Mouse (Mus musculus) MEL (cell line): ENCODE results near the gene B4galnt3. TPM values are rescaled to one million over a fixed set of nuclear protein-coding genes. Genes with fewer than 3 reads are reported as not detected.

Experiments
- DNase-seq: peaks from one replicate; pipeline ENCODE4 v3.0.0; 2011; ENCODE audit warnings: low read depth, low spot score
- H3K27ac ChIP-seq: 2 replicates; pipeline ENCODE4 v1.5.1; 2012; ENCODE audit warnings: low read depth, mild to moderate bottlenecking, control low read depth, low read length, moderate library complexity; ENCODE audit not compliant: control insufficient read depth
- H3K27me3 ChIP-seq, 2 experiments: fragments of 150-350 bp in 1 of 2; sonication (generic) in 1 of 2; 2 replicates each; pipeline ENCODE4 v1.6.1; 2012; ENCODE audit warnings: low read length in 2 of 2, mild to moderate bottlenecking in 2 of 2, improper control_type of control experiment in 1 of 2, moderate library complexity in 1 of 2; ENCODE audit not compliant: insufficient read depth in 2 of 2, control insufficient read depth in 1 of 2
- H3K36me3 ChIP-seq, 2 experiments: 2 replicates each; pipeline ENCODE4 v1.6.1; 2012 to 2014; ENCODE audit warnings: low read length in 2 of 2, improper control_type of control experiment in 1 of 2, inconsistent platforms in 1 of 2, mild to moderate bottlenecking in 1 of 2; ENCODE audit not compliant: insufficient read depth in 2 of 2, control insufficient read depth in 1 of 2
- H3K4me1 ChIP-seq, 2 experiments: fragments of 150-350 bp in 1 of 2; sonication (generic) in 1 of 2; 2 replicates each; pipeline ENCODE4 v1.6.1; 2012; ENCODE audit warnings: low read length in 2 of 2, improper control_type of control experiment in 1 of 2, mild to moderate bottlenecking in 1 of 2; ENCODE audit not compliant: insufficient read depth in 2 of 2, control insufficient read depth in 1 of 2
- H3K4me3 ChIP-seq, 2 experiments: fragments of 150-350 bp in 1 of 2; sonication (generic) in 1 of 2; 2 replicates each; pipeline ENCODE4 v1.5.1; 2012; ENCODE audit warnings: low read depth in 2 of 2, low read length in 2 of 2, mild to moderate bottlenecking in 2 of 2, moderate library complexity in 2 of 2, control low read depth in 1 of 2, improper control_type of control experiment in 1 of 2; ENCODE audit not compliant: control insufficient read depth in 1 of 2, insufficient read depth in 1 of 2
- H3K79me2 ChIP-seq: 2 replicates; pipeline ENCODE4 v1.6.1; 2012; ENCODE audit warnings: mild to moderate bottlenecking, low read length, moderate library complexity; ENCODE audit not compliant: control insufficient read depth, poor library complexity, insufficient read depth
- H3K9ac ChIP-seq: 2 replicates; pipeline ENCODE4 v1.6.1; 2012; ENCODE audit warnings: low read depth, mild to moderate bottlenecking, control low read depth, low read length, moderate library complexity; ENCODE audit not compliant: control insufficient read depth, poor library complexity, severe bottlenecking
- H3K9me3 ChIP-seq: fragments of 150-350 bp; sonication (generic); replicated peaks from 2 replicates; pipeline ENCODE4 v1.6.1; 2012; ENCODE audit warnings: mild to moderate bottlenecking, low read length, improper control_type of control experiment, moderate library complexity; ENCODE audit not compliant: insufficient read depth
- BHLHE40 ChIP-seq: IDR thresholded peaks from 2 replicates; pipeline ENCODE4 v1.6.1; 2012; ENCODE audit warnings: low read depth, mild to moderate bottlenecking, inconsistent platforms, low read length, improper control_type of control experiment, borderline replicate concordance
- CTCF ChIP-seq, 3 experiments: IDR thresholded peaks in 2 of 3; conservative IDR thresholded peaks in 1 of 3; 2 replicates each; pipeline ENCODE4 v1.5.1; 2011 to 2012; ENCODE audit warnings: low read length in 3 of 3, low read depth in 2 of 3, mild to moderate bottlenecking in 2 of 3, improper control_type of control experiment in 1 of 3, inconsistent platforms in 1 of 3, mixed read lengths in 1 of 3, moderate library complexity in 1 of 3; ENCODE audit not compliant: control insufficient read depth in 1 of 3, insufficient read depth in 1 of 3, poor library complexity in 1 of 3, severe bottlenecking in 1 of 3
- E2F4 ChIP-seq: IDR thresholded peaks from 2 replicates; pipeline ENCODE4 v1.6.1; 2011; ENCODE audit warnings: low read depth, low read length, improper control_type of control experiment, borderline replicate concordance
- ELF1 ChIP-seq: IDR thresholded peaks from 2 replicates; pipeline ENCODE4 v1.6.1; 2014; ENCODE audit warnings: low read depth, mild to moderate bottlenecking, inconsistent platforms, low read length, improper control_type of control experiment, moderate library complexity
- EP300 ChIP-seq, 2 experiments: IDR thresholded peaks; 2 replicates each; pipeline ENCODE4 v1.6.1; 2011; ENCODE audit warnings: improper control_type of control experiment in 2 of 2, low read length in 2 of 2, low read depth in 1 of 2, mild to moderate bottlenecking in 1 of 2
- ETS1 ChIP-seq: IDR thresholded peaks from 2 replicates; pipeline ENCODE4 v1.6.1; 2012; ENCODE audit warnings: low read depth, mild to moderate bottlenecking, inconsistent platforms, low read length, improper control_type of control experiment, moderate library complexity
- GABPA ChIP-seq: IDR thresholded peaks from 2 replicates; pipeline ENCODE4 v1.6.1; 2012; ENCODE audit warnings: low read depth, mild to moderate bottlenecking, inconsistent platforms, low read length, improper control_type of control experiment, moderate library complexity
- GATA1 ChIP-seq: IDR thresholded peaks from 2 replicates; pipeline ENCODE4 v1.6.1; 2011; ENCODE audit warnings: low read depth, low read length, improper control_type of control experiment
- HCFC1 ChIP-seq: IDR thresholded peaks from 2 replicates; pipeline ENCODE4 v1.6.1; 2012; ENCODE audit warnings: low read depth, mild to moderate bottlenecking, inconsistent platforms, low read length, improper control_type of control experiment, moderate library complexity
- MAFK ChIP-seq: IDR thresholded peaks from 2 replicates; pipeline ENCODE4 v1.6.1; 2011; ENCODE audit warnings: low read depth, mild to moderate bottlenecking, low read length, improper control_type of control experiment, borderline replicate concordance
- MAX ChIP-seq: IDR thresholded peaks from 2 replicates; pipeline ENCODE4 v1.6.1; 2011; ENCODE audit warnings: low read length, improper control_type of control experiment
- MAZ ChIP-seq: IDR thresholded peaks from 2 replicates; pipeline ENCODE4 v1.6.1; 2012; ENCODE audit warnings: low read depth, mild to moderate bottlenecking, inconsistent platforms, low read length, improper control_type of control experiment
- MXI1 ChIP-seq: IDR thresholded peaks from 2 replicates; pipeline ENCODE4 v1.6.1; 2011; ENCODE audit warnings: mild to moderate bottlenecking, low read depth, low read length, improper control_type of control experiment
- MYB ChIP-seq: IDR thresholded peaks from 2 replicates; pipeline ENCODE4 v1.6.1; 2011; ENCODE audit warnings: mild to moderate bottlenecking, low read depth, low read length, improper control_type of control experiment
- MYC ChIP-seq: IDR thresholded peaks from 2 replicates; pipeline ENCODE4 v1.6.1; 2011; ENCODE audit warnings: low read depth, mild to moderate bottlenecking, low read length, improper control_type of control experiment, moderate library complexity
- NELFE ChIP-seq: IDR thresholded peaks from 2 replicates; pipeline ENCODE4 v1.6.1; 2011; ENCODE audit warnings: low read depth, low read length, improper control_type of control experiment
- NRF1 ChIP-seq: IDR thresholded peaks from 2 replicates; pipeline ENCODE4 v1.6.1; 2014; ENCODE audit warnings: low read depth, mild to moderate bottlenecking, inconsistent platforms, low read length, improper control_type of control experiment, moderate library complexity; ENCODE audit not compliant: poor library complexity, insufficient read depth, severe bottlenecking
- POLR2A ChIP-seq, 2 experiments: IDR thresholded peaks; 2 replicates each; pipeline ENCODE4 v1.6.1; 2011 to 2012; ENCODE audit warnings: low read length in 2 of 2, mild to moderate bottlenecking in 2 of 2, control low read depth in 1 of 2, improper control_type of control experiment in 1 of 2, low read depth in 1 of 2, moderate library complexity in 1 of 2; ENCODE audit not compliant: control insufficient read depth in 1 of 2, insufficient read depth in 1 of 2, poor library complexity in 1 of 2
- POLR2AphosphoS2 ChIP-seq: IDR thresholded peaks from 2 replicates; pipeline ENCODE4 v1.6.1; 2011; ENCODE audit warnings: low read length, improper control_type of control experiment
- POLR2AphosphoS5 ChIP-seq: IDR thresholded peaks from 2 replicates; pipeline ENCODE4 v1.6.1; 2012; ENCODE audit warnings: low read depth, borderline replicate concordance, mild to moderate bottlenecking, inconsistent platforms, low read length, moderate library complexity, mixed read lengths
- RAD21 ChIP-seq: IDR thresholded peaks from 2 replicates; pipeline ENCODE4 v1.6.1; 2011; ENCODE audit warnings: mild to moderate bottlenecking, low read depth, low read length, improper control_type of control experiment
- SMC3 ChIP-seq: IDR thresholded peaks from 2 replicates; pipeline ENCODE4 v1.6.1; 2011; ENCODE audit warnings: low read depth, low read length, improper control_type of control experiment
- TAL1 ChIP-seq: IDR thresholded peaks from 2 replicates; pipeline ENCODE4 v1.6.1; 2012; ENCODE audit warnings: mild to moderate bottlenecking, inconsistent platforms, low read length, moderate library complexity, mixed read lengths
- TCF12 ChIP-seq: IDR thresholded peaks from 2 replicates; pipeline ENCODE4 v1.6.1; 2014; ENCODE audit warnings: low read depth, mild to moderate bottlenecking, inconsistent platforms, low read length, improper control_type of control experiment, moderate library complexity
- UBTF ChIP-seq: IDR thresholded peaks from 2 replicates; pipeline ENCODE4 v1.6.1; 2012; ENCODE audit warnings: low read depth, mild to moderate bottlenecking, inconsistent platforms, low read length, improper control_type of control experiment, moderate library complexity, borderline replicate concordance; ENCODE audit not compliant: insufficient read depth
- USF1 ChIP-seq: IDR thresholded peaks from 2 replicates; pipeline ENCODE4 v1.6.1; 2014; ENCODE audit warnings: low read depth, mild to moderate bottlenecking, inconsistent platforms, low read length, improper control_type of control experiment, moderate library complexity
- USF2 ChIP-seq, 2 experiments: IDR thresholded peaks; 2 replicates each; pipeline ENCODE4 v1.6.1; 2011 to 2012; ENCODE audit warnings: improper control_type of control experiment in 2 of 2, low read length in 2 of 2, borderline replicate concordance in 1 of 2, inconsistent platforms in 1 of 2, low read depth in 1 of 2, mild to moderate bottlenecking in 1 of 2; ENCODE audit not compliant: insufficient read depth in 1 of 2
- ZC3H11A ChIP-seq: IDR thresholded peaks from 2 replicates; pipeline ENCODE4 v1.6.1; 2012; ENCODE audit warnings: low read depth, mild to moderate bottlenecking, inconsistent platforms, low read length, improper control_type of control experiment
- ZKSCAN1 ChIP-seq: IDR thresholded peaks from 2 replicates; pipeline ENCODE4 v1.6.1; 2012; ENCODE audit warnings: low read depth, mild to moderate bottlenecking, inconsistent platforms, low read length, improper control_type of control experiment, moderate library complexity
- ZMIZ1 ChIP-seq: IDR thresholded peaks from 2 replicates; pipeline ENCODE4 v1.6.1; 2012; ENCODE audit warnings: low read depth, mild to moderate bottlenecking, inconsistent platforms, low read length, improper control_type of control experiment, moderate library complexity
- ZNF384 ChIP-seq: IDR thresholded peaks from 2 replicates; pipeline ENCODE4 v1.6.1; 2012; ENCODE audit warnings: low read depth, mild to moderate bottlenecking, inconsistent platforms, low read length, improper control_type of control experiment
- polyA plus RNA-seq, 2 experiments: library from polyadenylated mRNA; stranded (reverse) in 1 of 2; unstranded in 1 of 2; fragments of >175 nt in 1 of 2; fragments of >200 nt in 1 of 2; gene quantifications; 2 replicates each; pipeline versions ENCODE4 v1.2.1 to v1.2.4; 2012; ENCODE audit warnings: low replicate concordance in 2 of 2, low read depth in 1 of 2; ENCODE audit not compliant: insufficient read length in 2 of 2, insufficient read depth in 1 of 2, missing spikeins in 1 of 2
- total RNA-seq: library from RNA; depleted of rRNA; stranded (reverse); fragments of 300-350 nt; gene quantifications from 2 replicates; pipeline ENCODE4 v1.2.3, GENCODE M21; 2012

Gene B4galnt3
- total and polyA plus RNA-seq, 3 experiments, result 1.3 to 1.5 TPM; not detected in 1

DNA sequence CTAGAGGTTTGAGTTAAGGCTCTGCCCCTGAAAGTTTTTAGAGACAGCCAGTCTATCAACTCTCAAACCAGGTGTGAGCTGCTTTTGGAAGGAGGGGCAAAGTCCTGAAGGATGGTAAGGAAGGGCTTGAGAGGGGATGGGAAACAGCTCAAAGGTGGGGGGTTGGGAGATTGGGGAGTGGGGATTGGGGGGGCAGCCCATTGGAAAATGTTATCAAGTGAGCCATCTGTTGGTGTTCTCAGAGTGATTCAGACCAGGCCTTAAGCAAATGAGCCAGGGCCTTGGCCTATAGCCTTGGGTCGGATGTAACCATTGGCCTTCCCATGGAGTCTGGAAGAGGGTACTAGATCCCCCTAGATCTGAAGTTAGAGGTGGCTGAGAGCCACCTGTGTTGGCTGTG, 100.6 kb downstream of the B4galnt3 start:
- Histone ChIP-seq H3K27me3 (no peaks in the 10 kb centered on the region), H3K4me3 (peak overlapping the region; percentile 45 to 63; a peak in 3 of 4 replicates), H3K27ac (no peak overlapping the region), H3K4me1 (peaks cover 2 to 10% of the 10 kb centered on the region in 2 experiments; a peak in 3 of 4 replicates)
- TF ChIP-seq BHLHE40, result no peak
- no peak for TF ChIP-seq HCFC1
- TF ChIP-seq E2F4, result no peak
- TF ChIP-seq EP300 (IDR thresholded peaks at IDR 0.05; ENCODE audit: low read depth in 1 of 2, low read length in 2 of 2), result no peak
- no peak for TF ChIP-seq ZNF384
- TF ChIP-seq, all 39 proteins: peak for 0
- Histone ChIP-seq H3K36me3 (peaks cover 0 to 4% of the 10 kb centered on the region in 2 experiments; a peak in 2 of 4 replicates), H3K9me3 (no peaks in the 10 kb centered on the region), H3K9ac (peak overlapping the region; percentile 57), H3K79me2 (no peaks in the 10 kb centered on the region)
- DNase-seq, result no peak

DNA sequence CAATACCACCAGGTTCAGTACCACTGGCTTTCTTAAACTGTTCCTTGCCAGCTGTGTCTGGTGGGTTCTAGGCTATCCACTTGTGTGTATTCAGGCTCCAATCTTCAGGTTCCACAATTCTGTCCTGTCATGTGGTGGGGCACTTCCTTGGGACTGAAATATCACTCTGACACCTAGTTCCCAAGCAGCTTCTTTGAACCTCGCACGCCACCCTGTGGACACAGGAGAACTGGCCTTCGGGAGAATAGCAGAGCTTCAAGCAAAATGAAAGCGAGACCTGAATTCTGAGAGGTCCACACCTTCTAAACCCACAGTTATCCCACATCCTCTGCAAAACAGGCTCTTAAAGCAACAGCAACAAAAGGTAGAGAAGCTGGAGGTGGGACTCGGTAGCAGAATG, 101.2 kb downstream of the B4galnt3 start:
- Histone ChIP-seq H3K9me3 (no peaks in the 10 kb centered on the region), H3K9ac (peak overlapping the region; percentile 57), H3K79me2 (no peaks in the 10 kb centered on the region), H3K4me1 (peaks cover 2 to 10% of the 10 kb centered on the region in 2 experiments; a peak in 3 of 4 replicates), H3K27ac (no peak overlapping the region), H3K4me3 (peak overlapping the region; percentile 45 to 63), H3K27me3 (no peaks in the 10 kb centered on the region), H3K36me3 (peaks cover 0 to 4% of the 10 kb centered on the region in 2 experiments; a peak in 2 of 4 replicates)
- DNase-seq, result peak; percentile 95
- TF ChIP-seq MXI1, result peak; percentile 66
- TF ChIP-seq POLR2A (IDR thresholded peaks at IDR 0.05; ENCODE audit: control insufficient read depth in 1 of 2, insufficient read depth in 1 of 2, low read depth in 1 of 2, low read length in 2 of 2, poor library complexity in 1 of 2), result no peak
- no peak; the same call in none of the 2 replicates for TF ChIP-seq RAD21
- TF ChIP-seq USF1, result peak; percentile 75
- no peak for TF ChIP-seq UBTF
- TF ChIP-seq POLR2AphosphoS2, result no peak
- TF ChIP-seq GATA1, result no peak
- TF ChIP-seq TAL1, result no peak
- TF ChIP-seq ZC3H11A, result peak; percentile 100
- TF ChIP-seq CTCF (IDR thresholded peaks at IDR 0.05 in 2 of 3, conservative IDR thresholded peaks at IDR 0.05 in 1 of 3; ENCODE audit: control insufficient read depth in 1 of 3, insufficient read depth in 1 of 3, low read depth in 2 of 3, low read length in 3 of 3, poor library complexity in 1 of 3, severe bottlenecking in 1 of 3), result peak in 2 of 3 experiments; percentile 88 to 96
- no peak for TF ChIP-seq ZMIZ1
- no peak for TF ChIP-seq USF2 (IDR thresholded peaks at IDR 0.05; ENCODE audit: borderline replicate concordance in 1 of 2, insufficient read depth in 1 of 2, low read depth in 1 of 2, low read length in 2 of 2)
- TF ChIP-seq SMC3, result peak; percentile 99
- TF ChIP-seq TCF12, result no peak
- no peak for TF ChIP-seq NELFE
- no peak for TF ChIP-seq GABPA
- TF ChIP-seq NRF1, result no peak
- no peak for TF ChIP-seq ETS1
- TF ChIP-seq BHLHE40, result no peak
- no peak for TF ChIP-seq MAZ
- TF ChIP-seq MAX, result peak; percentile 38
- TF ChIP-seq MYC, result peak; percentile 60
- TF ChIP-seq MAFK, result no peak
- TF ChIP-seq ZKSCAN1, result no peak
- 0 out of 2 replicates have a peak, but pooled peaks have one; percentile 14 for TF ChIP-seq HCFC1
- TF ChIP-seq ELF1, result 0 out of 2 replicates have a peak, but pooled peaks have one; percentile 33
- TF ChIP-seq POLR2AphosphoS5, result no peak
- TF ChIP-seq MYB, result no peak
